Mouse (Mus musculus) heart, embryonic 15.5 days (tissue): ENCODE data around the gene Ankrd39. TPM values are rescaled to one million over a fixed set of nuclear protein-coding genes. Genes with fewer than 3 reads are reported as not detected.

Experiments
- microRNA-seq: library from miRNA; unstranded; fragments of <30 nt; microRNA quantifications from one replicate; pipeline ENCODE4, GENCODE M21; 2016
- polyA plus RNA-seq: library from polyadenylated mRNA; unstranded; fragments of >200 nt; fragmentation: Nextera tagmentation; extraction: Ambion mirVana; gene quantifications from 2 replicates; pipeline ENCODE4 v1.2.1, GENCODE M21; 2015

Gene Ankrd39
- polyA plus RNA-seq, 1 experiment from 2014 or later: 27.3 TPM

Small RNA genes lying within 50 kb of the gene (microRNA-seq; reads per million reads assigned to microRNA genes)
- gene Gm47280: not detected

Other genes starting within 250 kb of the Ankrd39 start
- gene Arid5a, start 239.7 kb downstream of the Ankrd39 start, polyA plus RNA-seq: 13.1 and 19.4 TPM in 2 replicates
- gene Kansl3, start 178.3 kb downstream of the Ankrd39 start, polyA plus RNA-seq: 39.4 and 44.2 TPM in 2 replicates
- 0.67 and 0.81 TPM in 2 replicates for gene Fer1l5, start 175.2 kb downstream of the Ankrd39 start, polyA plus RNA-seq
- 41.5 and 48.2 TPM in 2 replicates for gene Lman2l, start 102.2 kb downstream of the Ankrd39 start, polyA plus RNA-seq
- 5.4 and 6.9 TPM in 2 replicates for gene Cnnm4, start 75.8 kb downstream of the Ankrd39 start, polyA plus RNA-seq
- 2.4 and 3.5 TPM in 2 replicates for gene Cnnm3, start 35.6 kb downstream of the Ankrd39 start, polyA plus RNA-seq
- gene Ankrd23, start 10.6 kb downstream of the Ankrd39 start, polyA plus RNA-seq: 25.3 and 26.7 TPM in 2 replicates
- 0.22 TPM in 1 of 2 replicates, not detected in the other for gene Gm42417, start 8.0 kb downstream of the Ankrd39 start, polyA plus RNA-seq
- 7.9 and 10.9 TPM in 2 replicates for gene Sema4c, start 10.9 kb upstream of the Ankrd39 start, polyA plus RNA-seq
- 0.68 and 1.5 TPM in 2 replicates for gene Fam178b, start 135.7 kb upstream of the Ankrd39 start, polyA plus RNA-seq
- 1,122 and 1,401 TPM in 2 replicates for gene Cox5b, start 144.0 kb upstream of the Ankrd39 start, polyA plus RNA-seq
- gene 4933424G06Rik, start 162.7 kb upstream of the Ankrd39 start, polyA plus RNA-seq: 0.18 and 0.24 TPM in 2 replicates
- 73.4 and 88.4 TPM in 2 replicates for gene Actr1b, start 167.0 kb upstream of the Ankrd39 start, polyA plus RNA-seq
- 0.47 and 2.9 TPM in 2 replicates for gene Zap70, start 214.4 kb upstream of the Ankrd39 start, polyA plus RNA-seq